24 mouse cellular contexts compared by ENCODE assay signal in genomic region chr13:62922645-62923044, GRCm38 (mm10). TPM values are rescaled to one million over a fixed set of nuclear protein-coding genes. Genes with fewer than 3 reads are reported as not detected.
"Had no signal": no experiment of that assay in that cellular context is flagged by ENCODE, and none has a peak within 500 bp of the region (broad histone marks: within the 10 kb centered on the region; RNA-seq: fewer than 3 reads in every experiment).

No protein-coding gene starts in this region.

- H3K4me2 ChIP-seq: kidney, embryonic 15.5 days; limb, embryonic 12.5 days; liver, embryonic 12.5 days; liver, embryonic 15.5 days; lung, embryonic 15.5 days; midbrain, embryonic 13.5 days; neural tube, embryonic 13.5 days had no signal

- H3K27ac ChIP-seq: kidney, embryonic 15.5 days; left cerebral cortex, adult 2 months; limb, embryonic 12.5 days; liver, embryonic 12.5 days; liver, embryonic 15.5 days; midbrain, embryonic 10.5 days; midbrain, embryonic 13.5 days; neural tube, embryonic 13.5 days had no signal

- H3K9ac ChIP-seq: kidney, embryonic 15.5 days; limb, embryonic 12.5 days; liver, embryonic 12.5 days; liver, embryonic 15.5 days; lung, embryonic 15.5 days; midbrain, embryonic 13.5 days; neural tube, embryonic 13.5 days had no signal

- ATAC-seq: intestine, postnatal 0 days; liver, embryonic 12.5 days; midbrain, embryonic 13.5 days; midbrain, embryonic 16.5 days had no signal

- H3K4me1 ChIP-seq: liver, embryonic 12.5 days; megakaryocyte, embryonic 14.5 days; midbrain, embryonic 10.5 days; midbrain, embryonic 13.5 days had no signal

- H3K36me3 ChIP-seq: kidney, embryonic 15.5 days; limb, embryonic 12.5 days; liver, embryonic 12.5 days; liver, embryonic 15.5 days; lung, embryonic 15.5 days; midbrain, embryonic 10.5 days; midbrain, embryonic 13.5 days; neural tube, embryonic 13.5 days had no signal

- H3K4me3 ChIP-seq: kidney, embryonic 15.5 days; left cerebral cortex, adult 2 months; limb, embryonic 12.5 days; liver, embryonic 12.5 days; liver, embryonic 15.5 days; lung, embryonic 15.5 days; megakaryocyte, embryonic 14.5 days; midbrain, embryonic 10.5 days; midbrain, embryonic 13.5 days; myocyte; neural tube, embryonic 13.5 days had no signal

- H3K9me3 ChIP-seq: kidney, embryonic 15.5 days; limb, embryonic 12.5 days; liver, embryonic 12.5 days; liver, embryonic 15.5 days; lung, embryonic 15.5 days; megakaryocyte, embryonic 14.5 days; midbrain, embryonic 10.5 days; midbrain, embryonic 13.5 days; neural tube, embryonic 13.5 days had no signal

- H3K27me3 ChIP-seq: kidney, embryonic 15.5 days; limb, embryonic 12.5 days; liver, embryonic 12.5 days; liver, embryonic 15.5 days; lung, embryonic 15.5 days; midbrain, embryonic 13.5 days; neural tube, embryonic 13.5 days had no signal

- DNase-seq: kidney, adult 8-10 months; kidney, postnatal 10 days; layer of hippocampus, postnatal 36 days; liver; lung, adult 18-20 months; lung, postnatal 10 days; lung, postnatal 36 days; retina, postnatal 1 day; spleen, adult 18-20 months; thymus, adult 18-20 months; thymus, postnatal 36 days had no signal

RNA-seq across cellular contexts. Expression of gene Fbp1, which starts 34.6 kb away (rescaled TPM):
- polyA plus RNA-seq: liver, embryonic 12.5 days; midbrain, embryonic 13.5 days; midbrain, embryonic 16.5 days; myocyte had no signal
